Mouse (Mus musculus): Measurements from ENCODE around the gene Ush1c. TPM values are rescaled to one million over a fixed set of nuclear protein-coding genes. Genes with fewer than 3 reads are reported as not detected.
A peak's percentile ranks its signal among the peaks of the same experiment; 100 is the strongest.

Ush1c gene
- polyA plus RNA-seq, 1 experiment from 2014 or later, result 1.4 TPM

DNA sequence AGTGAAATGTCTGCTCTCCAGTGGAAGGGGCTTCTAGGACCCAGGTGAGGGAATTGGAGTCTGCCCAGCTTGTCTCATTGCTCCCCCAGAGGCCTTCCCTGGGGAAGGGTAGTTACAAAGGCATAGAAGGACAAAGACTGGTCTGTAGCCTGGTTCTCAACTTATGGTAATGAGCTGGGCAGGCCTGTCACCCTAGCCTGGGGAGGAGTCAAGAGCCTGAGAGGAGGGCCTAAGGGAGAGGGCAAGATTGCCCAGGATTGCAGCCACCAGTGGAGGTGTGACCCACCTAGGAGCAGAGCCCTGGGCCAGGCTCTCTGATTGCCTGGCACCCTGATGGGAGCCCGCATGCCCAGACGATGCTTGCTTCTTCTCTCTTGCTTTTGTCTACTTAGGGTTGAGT lies 2.4 kb upstream of the Ush1c start, which contains the start of gene Otog:
Gene Otog (plus strand): TSS at position 292 of the 400 bp plus-strand sequence.
- no peak within 1 kb of the TSS for H3K27ac ChIP-seq
- WGBS, result 53% methylated on average over 2 of the region's 2 CpGs

DNA sequence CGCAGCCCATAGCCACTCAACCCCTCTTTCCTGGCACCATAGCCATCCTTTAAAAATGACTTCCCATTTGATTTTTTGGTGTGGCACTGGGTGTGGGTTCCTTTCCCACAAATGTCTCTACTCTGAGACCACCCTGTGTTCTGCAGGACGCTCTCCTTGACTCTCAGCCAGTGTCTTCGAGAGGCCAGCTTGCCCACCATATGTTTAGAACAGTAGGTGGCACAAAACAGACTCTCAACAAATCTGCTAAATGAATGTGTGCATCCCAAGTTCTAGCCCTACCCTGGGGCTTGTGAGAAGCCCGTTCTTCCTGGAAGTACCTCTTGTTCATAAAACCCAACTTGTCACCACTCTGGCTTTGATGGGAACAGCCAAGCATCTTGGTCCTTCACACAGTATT lies 1.8 kb upstream of the Ush1c start:
- H3K27ac ChIP-seq, result no peak overlapping the region
- no peaks in the 10 kb centered on the region for H3K36me3 ChIP-seq
- no peak for ATAC-seq (ENCODE audit: insufficient number of reproducible peaks, insufficient read depth, low FRiP score, low TSS enrichment, low read depth)
- H3K4me1 ChIP-seq, result peaks cover 18% of the 10 kb centered on the region
- no peaks in the 10 kb centered on the region for H3K9me3 ChIP-seq
- H3K4me3 ChIP-seq, result no peak overlapping the region
- no peak overlapping the region for H3K9ac ChIP-seq
- H3K4me2 ChIP-seq, result no peak overlapping the region
- WGBS, result 83% methylated on average over 4 of the region's 4 CpGs
- H3K27me3 ChIP-seq, result no peaks in the 10 kb centered on the region

More for the DNA sequence above, 2.4 kb upstream of the Ush1c start, which contains the start of gene Otog:
- no peak within 1 kb of the TSS for H3K4me2 ChIP-seq
- H3K27me3 ChIP-seq, result no peaks in the 10 kb centered on the region
- H3K9ac ChIP-seq, result no peak within 1 kb of the TSS
- no peaks in the 10 kb centered on the region for H3K36me3 ChIP-seq
- no peak within 1 kb of the TSS for H3K4me3 ChIP-seq
- peaks cover 18% of the 10 kb centered on the region for H3K4me1 ChIP-seq
- ATAC-seq (ENCODE audit: insufficient number of reproducible peaks, insufficient read depth, low FRiP score, low TSS enrichment, low read depth), result no peak
- H3K9me3 ChIP-seq, result no peaks in the 10 kb centered on the region

DNA sequence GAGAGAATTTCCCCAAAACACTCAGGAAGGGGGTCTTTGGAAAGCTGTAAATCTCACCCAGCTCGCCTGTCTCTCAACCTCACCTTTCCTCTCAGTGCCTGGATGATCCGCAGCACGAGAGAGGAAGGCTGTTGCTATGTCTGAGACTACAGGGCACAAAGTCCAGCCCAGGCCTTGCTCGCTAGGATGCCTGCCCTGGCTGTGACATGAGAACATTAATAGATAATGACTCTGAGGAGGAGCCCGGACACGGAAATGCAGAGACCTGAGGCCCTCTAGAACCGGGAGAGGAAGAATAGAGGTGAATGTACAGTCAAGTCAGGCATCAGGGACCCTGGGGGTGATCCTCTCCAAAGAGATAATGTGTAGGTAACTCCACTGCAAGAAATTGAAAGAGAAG lies 1.1 kb downstream of the Ush1c start:
- no peak overlapping the region for H3K4me2 ChIP-seq
- no peak for ATAC-seq (ENCODE audit: insufficient number of reproducible peaks, insufficient read depth, low FRiP score, low TSS enrichment, low read depth)
- peaks cover 18% of the 10 kb centered on the region for H3K4me1 ChIP-seq
- H3K9ac ChIP-seq, result no peak overlapping the region
- no peaks in the 10 kb centered on the region for H3K9me3 ChIP-seq
- H3K27ac ChIP-seq, result no peak overlapping the region
- H3K36me3 ChIP-seq, result no peaks in the 10 kb centered on the region
- no peaks in the 10 kb centered on the region for H3K27me3 ChIP-seq
- WGBS, result 43% methylated on average over 7 of the region's 7 CpGs
- H3K4me3 ChIP-seq, result no peak overlapping the region

DNA sequence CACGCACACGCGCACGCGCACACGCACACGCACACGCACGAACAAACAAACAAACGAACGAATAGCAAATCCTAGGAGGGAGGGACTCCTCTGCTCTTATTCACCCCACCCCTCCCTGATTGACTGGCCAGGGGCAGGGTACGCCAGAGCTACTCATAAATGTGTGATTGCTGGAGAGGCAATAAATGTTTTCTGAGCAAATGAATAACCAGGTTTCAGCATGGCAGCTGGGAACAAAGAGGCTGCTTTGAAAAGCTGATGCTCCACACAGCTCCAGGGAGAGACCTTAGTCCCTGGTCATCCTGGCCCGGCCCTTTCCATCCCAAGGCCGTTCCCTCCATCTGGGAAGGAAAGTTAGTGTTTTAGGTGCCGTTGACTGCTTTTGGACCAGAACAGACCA lies 1.9 kb downstream of the Ush1c start:
- no peaks in the 10 kb centered on the region for H3K27me3 ChIP-seq
- no peak overlapping the region for H3K4me3 ChIP-seq
- H3K4me1 ChIP-seq, result peaks cover 18% of the 10 kb centered on the region
- H3K9me3 ChIP-seq, result no peaks in the 10 kb centered on the region
- ATAC-seq (ENCODE audit: insufficient number of reproducible peaks, insufficient read depth, low FRiP score, low TSS enrichment, low read depth), result no peak
- peak overlapping the region; percentile 11; the same call in 1 of the 2 replicates for H3K4me2 ChIP-seq
- H3K36me3 ChIP-seq, result no peaks in the 10 kb centered on the region
- 0 out of 2 replicates have a peak overlapping the region, but pooled peaks have one; percentile 11 for H3K9ac ChIP-seq
- 77% methylated on average over 15 of the region's 15 CpGs for WGBS
- H3K27ac ChIP-seq, result no peak overlapping the region

DNA sequence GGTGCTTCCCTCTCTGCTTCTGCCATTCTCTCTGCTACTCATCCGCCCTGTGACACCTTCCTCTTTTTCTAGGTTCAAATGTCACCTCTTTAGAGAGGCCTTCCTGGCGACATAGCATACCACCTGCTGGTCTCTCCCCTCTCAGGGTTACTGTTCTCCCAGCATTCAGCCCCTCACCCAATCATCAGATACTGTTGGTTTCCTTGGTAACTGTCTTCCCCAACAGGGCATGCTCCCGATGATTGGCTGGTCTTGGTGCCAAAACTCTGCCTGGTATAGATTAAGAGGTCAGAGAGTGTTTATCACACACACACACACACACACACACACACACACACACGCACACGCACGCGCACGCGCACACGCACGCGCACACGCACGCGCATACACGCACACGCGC lies 2.4 kb downstream of the Ush1c start:
- Histone ChIP-seq H3K4me3 (no peak overlapping the region), H3K9me3 (no peaks in the 10 kb centered on the region), H3K27me3 (no peaks in the 10 kb centered on the region), H3K4me1 (peaks cover 18% of the 10 kb centered on the region), H3K4me2 (0 out of 2 replicates have a peak overlapping the region, but pooled peaks have one; percentile 11), H3K36me3 (no peaks in the 10 kb centered on the region), H3K9ac (no peak overlapping the region), H3K27ac (no peak overlapping the region)
- 60% methylated on average over 18 of the region's 18 CpGs for WGBS
- no peak; the same call in 1 of the 2 replicates for ATAC-seq (ENCODE audit: insufficient number of reproducible peaks, insufficient read depth, low FRiP score, low TSS enrichment, low read depth)

DNA sequence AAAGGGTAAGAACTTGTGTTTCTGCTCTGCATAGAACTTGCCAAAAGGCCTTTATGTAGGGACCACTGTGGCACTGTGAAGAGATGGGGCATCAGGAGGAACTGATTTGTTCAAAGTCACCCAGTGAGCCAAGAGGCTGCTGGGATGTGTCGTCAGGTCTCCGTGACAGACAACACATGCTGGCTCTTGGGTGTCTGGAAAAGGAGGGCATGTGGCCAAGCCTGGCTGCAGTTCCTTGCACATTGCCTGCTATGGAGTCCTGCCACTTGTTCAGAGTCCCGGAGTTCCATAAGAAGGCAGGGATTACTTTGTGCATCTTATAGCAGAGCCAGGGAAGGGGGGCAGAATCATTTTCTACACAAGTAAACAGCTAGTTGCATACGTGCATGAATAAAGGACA lies 11.4 kb downstream of the Ush1c start:
- Histone ChIP-seq H3K27ac (no peak overlapping the region), H3K9ac (no peak overlapping the region), H3K4me3 (no peak overlapping the region), H3K4me2 (no peak overlapping the region), H3K4me1 (peaks cover 4% of the 10 kb centered on the region; the same call in 1 of the 2 replicates), H3K27me3 (no peaks in the 10 kb centered on the region), H3K9me3 (no peaks in the 10 kb centered on the region), H3K36me3 (no peaks in the 10 kb centered on the region)
- WGBS, result 62% methylated on average over 4 of the region's 4 CpGs
- ATAC-seq (ENCODE audit: insufficient number of reproducible peaks, insufficient read depth, low FRiP score, low TSS enrichment, low read depth), result no peak

DNA sequence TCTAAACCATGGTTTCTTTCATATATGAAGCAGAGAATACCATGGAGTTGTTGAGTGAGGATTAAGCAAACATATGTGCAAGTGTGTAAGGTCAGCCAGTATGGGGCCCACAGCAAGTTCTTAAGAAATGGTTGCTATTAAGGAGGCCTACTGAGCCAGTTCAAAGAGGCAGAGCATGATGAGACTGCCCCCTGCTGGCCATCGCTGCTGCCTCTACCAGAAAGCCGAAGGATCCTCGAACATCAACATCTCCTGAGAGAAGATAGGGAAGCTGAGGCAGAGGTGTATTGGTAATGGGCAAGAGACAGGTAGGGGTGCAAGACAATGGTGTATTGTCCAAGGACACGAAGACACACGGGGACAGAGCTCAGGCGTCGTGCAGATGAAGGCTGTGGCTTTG lies 12.1 kb downstream of the Ush1c start:
- Histone ChIP-seq H3K4me1 (peaks cover 4% of the 10 kb centered on the region; the same call in 1 of the 2 replicates), H3K4me3 (no peak overlapping the region), H3K27me3 (no peaks in the 10 kb centered on the region), H3K27ac (no peak overlapping the region), H3K9me3 (no peaks in the 10 kb centered on the region), H3K36me3 (no peaks in the 10 kb centered on the region), H3K4me2 (no peak overlapping the region), H3K9ac (no peak overlapping the region)
- 32% methylated on average over 7 of the region's 7 CpGs for WGBS
- no peak for ATAC-seq (ENCODE audit: insufficient number of reproducible peaks, insufficient read depth, low FRiP score, low TSS enrichment, low read depth)

DNA sequence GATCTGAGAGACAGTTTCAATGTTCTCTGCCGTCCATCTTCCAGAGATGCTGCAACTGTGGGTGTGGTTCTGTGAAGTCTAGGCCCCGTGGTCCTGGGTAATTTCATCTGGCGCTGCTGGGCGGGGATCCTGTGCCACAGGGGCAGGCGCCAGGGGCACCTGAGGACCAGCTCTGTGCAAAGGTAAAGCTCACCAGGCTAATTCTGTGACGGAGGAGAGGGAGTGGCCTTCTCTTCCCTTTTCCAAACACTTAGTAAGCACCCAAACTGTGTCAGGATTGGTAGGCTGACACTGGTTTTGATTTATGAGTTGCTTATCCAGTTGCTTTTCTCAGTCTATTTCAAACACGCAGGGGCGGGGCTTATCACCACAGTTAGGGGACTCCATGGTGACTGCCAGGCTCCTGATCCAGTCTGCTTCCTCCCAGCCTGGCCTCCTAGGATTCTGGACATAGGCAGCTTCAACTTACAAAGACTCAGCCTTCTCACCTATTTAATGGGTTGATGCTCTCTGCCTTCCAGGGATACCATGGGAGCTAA lies 17.6 kb downstream of the Ush1c start:
- H3K36me3 ChIP-seq, result no peaks in the 10 kb centered on the region
- H3K4me3 ChIP-seq, result no peak overlapping the region
- H3K27me3 ChIP-seq, result 0 out of 2 replicates have a peak, but pooled peaks cover 4% of the 10 kb centered on the region
- no peak overlapping the region for H3K27ac ChIP-seq
- ATAC-seq (ENCODE audit: insufficient number of reproducible peaks, insufficient read depth, low FRiP score, low TSS enrichment, low read depth), result no peak; the same call in 1 of the 2 replicates
- H3K4me2 ChIP-seq, result no peak overlapping the region
- H3K9ac ChIP-seq, result no peak overlapping the region
- H3K9me3 ChIP-seq, result no peaks in the 10 kb centered on the region
- no peaks in the 10 kb centered on the region; the same call in none of the 2 replicates for H3K4me1 ChIP-seq
- 67% methylated on average over 8 of the region's 8 CpGs for whole genome bisulfite sequencing

DNA sequence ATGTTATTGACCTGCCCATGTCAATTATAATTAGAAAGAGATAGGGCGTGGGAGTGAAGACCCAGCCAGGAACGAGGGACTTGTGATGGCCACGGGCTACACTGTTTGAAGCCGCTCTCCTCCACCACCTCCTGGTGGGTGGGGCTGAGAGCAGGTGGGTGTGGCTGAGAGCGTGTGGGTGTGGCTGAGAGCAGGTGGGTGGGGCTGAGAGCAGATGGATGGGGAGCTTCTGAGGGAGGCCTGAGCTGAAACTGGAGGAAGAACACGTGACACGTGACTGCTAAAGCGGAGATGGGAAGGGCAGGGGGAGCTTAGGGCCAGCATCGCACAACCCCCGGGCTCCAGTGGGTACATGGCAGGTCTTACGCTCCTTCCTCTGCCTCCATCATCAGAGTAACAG lies 19.9 kb downstream of the Ush1c start:
- H3K4me2 ChIP-seq, result no peak overlapping the region
- no peak overlapping the region for H3K9ac ChIP-seq
- H3K36me3 ChIP-seq, result no peaks in the 10 kb centered on the region
- no peak for ATAC-seq (ENCODE audit: insufficient number of reproducible peaks, insufficient read depth, low FRiP score, low TSS enrichment, low read depth)
- no peak overlapping the region for H3K27ac ChIP-seq
- 14% methylated on average over 11 of the region's 11 CpGs for WGBS
- H3K4me3 ChIP-seq, result no peak overlapping the region
- H3K9me3 ChIP-seq, result no peaks in the 10 kb centered on the region
- no peaks in the 10 kb centered on the region; the same call in none of the 2 replicates for H3K4me1 ChIP-seq
- 0 out of 2 replicates have a peak, but pooled peaks cover 4% of the 10 kb centered on the region for H3K27me3 ChIP-seq

DNA sequence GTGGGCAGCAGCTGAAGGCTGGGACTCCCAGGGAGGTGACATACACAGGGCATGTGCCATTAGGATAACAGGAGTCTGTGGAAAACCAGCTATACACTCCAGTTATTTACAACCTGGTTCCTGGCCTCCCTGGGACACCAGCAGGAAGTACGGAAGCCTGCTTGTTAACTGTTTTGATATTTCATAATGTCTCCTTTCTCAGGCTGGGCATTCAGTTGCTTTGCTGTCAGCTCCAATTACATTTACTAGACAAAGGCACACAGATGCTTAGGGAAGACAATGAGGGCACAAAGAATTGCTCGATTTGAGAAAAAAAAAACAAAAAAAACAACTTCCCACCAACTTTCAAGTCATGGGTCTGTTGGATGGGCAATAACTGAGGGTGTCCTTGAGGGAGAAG lies 21.8 kb downstream of the Ush1c start:
- no peaks in the 10 kb centered on the region for H3K36me3 ChIP-seq
- H3K9ac ChIP-seq, result no peak overlapping the region
- WGBS, result 41% methylated on average over 2 of the region's 2 CpGs
- H3K4me2 ChIP-seq, result no peak overlapping the region
- H3K4me3 ChIP-seq, result no peak overlapping the region
- no peaks in the 10 kb centered on the region for H3K9me3 ChIP-seq
- H3K27ac ChIP-seq, result no peak overlapping the region
- H3K27me3 ChIP-seq, result 0 out of 2 replicates have a peak, but pooled peaks cover 4% of the 10 kb centered on the region
- H3K4me1 ChIP-seq, result no peaks in the 10 kb centered on the region; the same call in none of the 2 replicates
- no peak for ATAC-seq (ENCODE audit: insufficient number of reproducible peaks, insufficient read depth, low FRiP score, low TSS enrichment, low read depth)

DNA sequence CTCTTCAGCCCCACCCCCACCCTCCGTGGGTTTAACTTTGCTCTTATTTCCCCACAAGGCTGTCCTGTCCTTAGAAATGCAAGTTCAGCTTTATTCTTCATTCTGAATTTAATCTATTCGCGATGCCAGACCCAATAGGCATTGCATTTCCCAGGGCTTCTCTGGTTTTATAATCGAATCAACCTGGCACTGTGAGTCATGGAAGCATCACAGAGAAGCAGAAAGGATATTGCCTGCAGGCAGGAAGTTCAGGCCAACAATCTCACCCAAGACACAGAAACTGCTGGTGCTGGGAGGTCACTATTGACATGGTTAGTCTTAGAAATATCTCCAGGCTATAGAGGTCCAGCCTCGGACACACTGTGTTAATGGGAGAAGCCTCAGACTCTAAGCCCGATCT lies 28.0 kb downstream of the Ush1c start:
- 61% methylated on average over 6 of the region's 6 CpGs for WGBS
- H3K36me3 ChIP-seq, result no peaks in the 10 kb centered on the region
- no peak overlapping the region for H3K9ac ChIP-seq
- H3K27me3 ChIP-seq, result no peaks in the 10 kb centered on the region
- no peaks in the 10 kb centered on the region for H3K9me3 ChIP-seq
- 0 out of 2 replicates have a peak, but pooled peaks cover 4% of the 10 kb centered on the region for H3K4me1 ChIP-seq
- H3K27ac ChIP-seq, result no peak overlapping the region
- H3K4me3 ChIP-seq, result no peak overlapping the region
- no peak overlapping the region for H3K4me2 ChIP-seq
- ATAC-seq (ENCODE audit: insufficient number of reproducible peaks, insufficient read depth, low FRiP score, low TSS enrichment, low read depth), result no peak

DNA sequence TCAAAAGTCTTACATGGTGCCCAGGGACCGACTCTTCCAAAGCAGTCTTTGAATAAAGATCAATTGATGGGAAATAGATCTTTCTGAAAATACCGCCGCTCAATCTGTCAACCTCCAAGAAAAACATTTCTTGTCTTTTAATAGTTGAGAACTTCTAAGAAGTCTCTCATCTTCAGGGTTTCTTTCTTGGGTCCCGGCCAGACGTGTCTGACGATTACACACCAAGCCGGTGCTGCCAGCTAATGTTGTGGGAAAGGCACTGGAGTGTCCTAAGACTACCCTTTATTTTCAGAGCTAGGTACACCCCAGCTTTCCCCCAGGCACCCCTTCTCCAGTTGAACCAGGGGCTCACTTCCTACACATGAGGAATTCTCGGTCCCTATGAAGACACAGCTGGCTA lies 30.2 kb downstream of the Ush1c start:
- H3K9me3 ChIP-seq, result no peaks in the 10 kb centered on the region
- H3K27me3 ChIP-seq, result no peaks in the 10 kb centered on the region
- no peak overlapping the region for H3K4me2 ChIP-seq
- no peak for ATAC-seq (ENCODE audit: insufficient number of reproducible peaks, insufficient read depth, low FRiP score, low TSS enrichment, low read depth)
- H3K27ac ChIP-seq, result no peak overlapping the region
- WGBS, result 88% methylated on average over 8 of the region's 8 CpGs
- H3K4me1 ChIP-seq, result peaks cover 5% of the 10 kb centered on the region; the same call in 1 of the 2 replicates
- H3K36me3 ChIP-seq, result no peaks in the 10 kb centered on the region
- H3K9ac ChIP-seq, result no peak overlapping the region
- no peak overlapping the region for H3K4me3 ChIP-seq

Measured in embryonic facial prominence, embryonic 13.5 days (tissue).